Mouse (Mus musculus) heart, embryonic 10.5 days (tissue): Measurements from ENCODE around the gene Defb26. TPM values are rescaled to one million over a fixed set of nuclear protein-coding genes. Genes with fewer than 3 reads are reported as not detected.

Source experiments
- polyA plus RNA-seq: library from polyadenylated mRNA; unstranded; fragments of >200 nt; fragmentation: Nextera tagmentation; extraction: Ambion mirVana; gene quantifications from 2 replicates; pipeline ENCODE4 v1.2.1, GENCODE M21; 2016

The Defb26 gene
- polyA plus RNA-seq, 1 experiment from 2014 or later, result not detected

Other genes with a start within 250 kb of the Defb26 start
- gene Tbc1d20, start 217.9 kb downstream of the Defb26 start, polyA plus RNA-seq, result 29.6 and 34.6 TPM in 2 replicates
- gene Rbck1, start 179.0 kb downstream of the Defb26 start, polyA plus RNA-seq, result 88.0 and 89.3 TPM in 2 replicates
- 5.1 and 5.3 TPM in 2 replicates for gene Trib3, start 167.7 kb downstream of the Defb26 start, polyA plus RNA-seq
- gene Nrsn2, start 135.1 kb downstream of the Defb26 start, polyA plus RNA-seq, result 3.1 and 3.3 TPM in 2 replicates
- gene Sox12, start 113.6 kb downstream of the Defb26 start, polyA plus RNA-seq, result 6.7 and 10.5 TPM in 2 replicates
- 50.6 and 71.3 TPM in 2 replicates for gene Zcchc3, start 96.7 kb downstream of the Defb26 start, polyA plus RNA-seq
- gene 6820408C15Rik, start 96.1 kb downstream of the Defb26 start, polyA plus RNA-seq, result 1.2 and 1.4 TPM in 2 replicates
- not detected in 2 replicates for gene Defb23, start 47.1 kb downstream of the Defb26 start, polyA plus RNA-seq
- not detected in 2 replicates for gene Defb20, start 34.6 kb downstream of the Defb26 start, polyA plus RNA-seq
- not detected in 2 replicates for gene Defb22, start 21.6 kb downstream of the Defb26 start, polyA plus RNA-seq
- not detected in 2 replicates for gene Defb28, start 6.6 kb upstream of the Defb26 start, polyA plus RNA-seq
- not detected in 2 replicates for gene Defb29, start 28.4 kb upstream of the Defb26 start, polyA plus RNA-seq
- not detected in 2 replicates for gene Gm17416, start 57.6 kb upstream of the Defb26 start, polyA plus RNA-seq
- not detected in 2 replicates for gene Defb21, start 61.1 kb upstream of the Defb26 start, polyA plus RNA-seq
- gene Defb19, start 68.6 kb upstream of the Defb26 start, polyA plus RNA-seq, result 0.40 and 0.58 TPM in 2 replicates
- not detected in 2 replicates for gene Defb45, start 87.7 kb upstream of the Defb26 start, polyA plus RNA-seq
- not detected in 2 replicates for gene Defb36, start 92.6 kb upstream of the Defb26 start, polyA plus RNA-seq
- 0.67 TPM in 1 of 2 replicates, not detected in the other for gene Defb25, start 111.4 kb upstream of the Defb26 start, polyA plus RNA-seq
- 4.9 and 5.1 TPM in 2 replicates for gene Rem1, start 115.3 kb upstream of the Defb26 start, polyA plus RNA-seq
- gene H13, start 157.8 kb upstream of the Defb26 start, polyA plus RNA-seq, result 84.1 and 103 TPM in 2 replicates
- gene Mcts2, start 175.3 kb upstream of the Defb26 start, polyA plus RNA-seq, result 28.0 and 33.2 TPM in 2 replicates
- gene Id1, start 224.6 kb upstream of the Defb26 start, polyA plus RNA-seq, result 92.5 and 124 TPM in 2 replicates
- 18.8 and 21.1 TPM in 2 replicates for gene Cox4i2, start 242.5 kb upstream of the Defb26 start, polyA plus RNA-seq